ENCODE assay signal across 10 mouse cellular contexts in genomic region chr10:80495901-80496300, GRCm38 (mm10). TPM values are rescaled to one million over a fixed set of nuclear protein-coding genes. Genes with fewer than 3 reads are reported as not detected.
DNase-seq lines count a peak whose midpoint lies in the region; ATAC-seq lines count a peak whose summit lies in the region.
"Had no signal": no experiment of that assay in that cellular context is flagged by ENCODE, and none has a peak within 500 bp of the region (broad histone marks: within the 10 kb centered on the region; RNA-seq: fewer than 3 reads in every experiment).

No protein-coding gene starts in this region.

- H3K4me2 ChIP-seq in kidney, embryonic 16.5 days (replicated peaks; ENCODE audit: low read depth, low read length), result peak overlapping the region; percentile 69
- no peak overlapping the region; the same call in 1 of the 2 replicates for H3K4me2 ChIP-seq in forebrain, embryonic 11.5 days (ENCODE audit: low read depth, low read length, severe bottlenecking)
- peak overlapping the region; percentile 71 for H3K4me2 ChIP-seq in limb, embryonic 11.5 days (ENCODE audit: low read depth, severe bottlenecking)
- H3K4me2 ChIP-seq in neural tube, embryonic 13.5 days, result peak overlapping the region; percentile 62

- no peak for DNase-seq in kidney, adult 8-10 months
- DNase-seq in forebrain, embryonic 11.5 days (ENCODE audit: low spot score), result no peak
- DNase-seq in limb, embryonic 11.5 days (ENCODE audit: low spot score), result peak; percentile 65
- no peak for DNase-seq in MN1 (ENCODE audit: low spot score)
- no peak for DNase-seq in urinary bladder, postnatal 25 days (ENCODE audit: low spot score)
- DNase-seq: left cerebral cortex, postnatal 4 days had no signal

- no peak overlapping the region for H3K9ac ChIP-seq in kidney, embryonic 16.5 days (replicated peaks; ENCODE audit: low read length)
- no peak overlapping the region for H3K9ac ChIP-seq in forebrain, embryonic 11.5 days (ENCODE audit: low read length)
- no peak overlapping the region for H3K9ac ChIP-seq in limb, embryonic 11.5 days (ENCODE audit: low read length)
- peak overlapping the region; percentile 61 for H3K9ac ChIP-seq in neural tube, embryonic 13.5 days

- 0% methylated on average over 25 of the region's 35 CpGs for WGBS in kidney, embryonic 16.5 days
- WGBS in forebrain, embryonic 11.5 days, result under 1% methylated on average over 35 of the region's 35 CpGs
- under 1% methylated on average over 33 of the region's 35 CpGs for WGBS in limb, embryonic 11.5 days
- under 1% methylated on average over 35 of the region's 35 CpGs for WGBS in neural tube, embryonic 13.5 days

- H3K4me3 ChIP-seq in kidney, embryonic 16.5 days (ENCODE audit: low read length), result peak overlapping the region; percentile 48
- H3K4me3 ChIP-seq in forebrain, embryonic 11.5 days (ENCODE audit: low read depth, low read length), result peak overlapping the region; percentile 25
- H3K4me3 ChIP-seq in limb, embryonic 11.5 days (ENCODE audit: low read depth, low read length), result peak overlapping the region; percentile 30; the same call in 1 of the 2 replicates
- H3K4me3 ChIP-seq in neural tube, embryonic 13.5 days, result peak overlapping the region; percentile 39

- peaks cover 100% of the 10 kb centered on the region for H3K27me3 ChIP-seq in kidney, embryonic 16.5 days (ENCODE audit: insufficient read depth, low read length)
- peaks cover 100% of the 10 kb centered on the region for H3K27me3 ChIP-seq in forebrain, embryonic 11.5 days (ENCODE audit: control insufficient read depth, insufficient read depth, low read length)
- H3K27me3 ChIP-seq in limb, embryonic 11.5 days (ENCODE audit: control insufficient read depth, insufficient read depth, low read length), result peaks cover 99% of the 10 kb centered on the region
- peaks cover 99% of the 10 kb centered on the region for H3K27me3 ChIP-seq in neural tube, embryonic 13.5 days

- H3K4me1 ChIP-seq in kidney, embryonic 16.5 days (ENCODE audit: insufficient read depth, low read length), result peaks cover 21% of the 10 kb centered on the region
- peaks cover 14% of the 10 kb centered on the region for H3K4me1 ChIP-seq in forebrain, embryonic 11.5 days (replicated peaks; ENCODE audit: control insufficient read depth, insufficient read depth, low read length)
- peaks cover 18% of the 10 kb centered on the region for H3K4me1 ChIP-seq in limb, embryonic 11.5 days (ENCODE audit: control insufficient read depth, insufficient read depth, low read length)
- H3K4me1 ChIP-seq in neural tube, embryonic 13.5 days (replicated peaks), result peaks cover 29% of the 10 kb centered on the region

- no peak for ATAC-seq in kidney, embryonic 16.5 days (ENCODE audit: low FRiP score, low TSS enrichment)
- no peak for ATAC-seq in forebrain, embryonic 11.5 days (replicated peaks; ENCODE audit: low FRiP score)
- no peak for ATAC-seq in limb, embryonic 11.5 days (ENCODE audit: insufficient number of reproducible peaks, low FRiP score, low TSS enrichment, low read depth)
- no peak for ATAC-seq in neural tube, embryonic 13.5 days (ENCODE audit: low read depth)
- ATAC-seq in erythroid progenitor cell, adult 5-6 weeks (replicated peaks; ENCODE audit: low FRiP score, poor library complexity, severe bottlenecking), result no peak
- ATAC-seq: Patski had no signal

- no peak overlapping the region for H3K27ac ChIP-seq in kidney, embryonic 16.5 days (ENCODE audit: low read length)
- H3K27ac ChIP-seq in forebrain, embryonic 11.5 days (ENCODE audit: low read depth, low read length), result no peak overlapping the region
- no peak overlapping the region for H3K27ac ChIP-seq in limb, embryonic 11.5 days (replicated peaks; ENCODE audit: low read depth, low read length)
- H3K27ac ChIP-seq in neural tube, embryonic 13.5 days (replicated peaks), result 0 out of 2 replicates have a peak overlapping the region, but pooled peaks have one; percentile 18

- no peaks in the 10 kb centered on the region for H3K36me3 ChIP-seq in kidney, embryonic 16.5 days (ENCODE audit: insufficient read depth, low read length)
- H3K36me3 ChIP-seq in forebrain, embryonic 11.5 days (ENCODE audit: control insufficient read depth, insufficient read depth, low read length), result no peaks in the 10 kb centered on the region
- no peaks in the 10 kb centered on the region for H3K36me3 ChIP-seq in limb, embryonic 11.5 days (ENCODE audit: control insufficient read depth, insufficient read depth, low read length)
- H3K36me3 ChIP-seq in neural tube, embryonic 13.5 days, result no peaks in the 10 kb centered on the region

- no peaks in the 10 kb centered on the region for H3K9me3 ChIP-seq in kidney, embryonic 16.5 days (ENCODE audit: low read length)
- no peaks in the 10 kb centered on the region for H3K9me3 ChIP-seq in forebrain, embryonic 11.5 days (ENCODE audit: control insufficient read depth, low read length)
- H3K9me3 ChIP-seq in limb, embryonic 11.5 days (ENCODE audit: control insufficient read depth, low read length), result no peaks in the 10 kb centered on the region
- no peaks in the 10 kb centered on the region for H3K9me3 ChIP-seq in neural tube, embryonic 13.5 days

RNA-seq across cellular contexts. Expression of gene Onecut3, which starts 1.3 kb away (rescaled TPM):
- polyA plus RNA-seq in kidney, embryonic 16.5 days (2015; fragmentation: Nextera tagmentation; extraction: Ambion mirVana), result not detected in 2 replicates
- polyA plus RNA-seq in forebrain, embryonic 11.5 days (2014; fragmentation: Nextera tagmentation; extraction: Ambion mirVana), result 0.49 and 0.53 TPM in 2 replicates
- polyA plus RNA-seq in limb, embryonic 11.5 days (2014; fragmentation: Nextera tagmentation; extraction: Ambion mirVana), result not detected in 2 replicates
- polyA plus RNA-seq in neural tube, embryonic 13.5 days (2015; fragmentation: Nextera tagmentation; extraction: Ambion mirVana), result 0.92 and 1.2 TPM in 2 replicates
- not detected in 2 replicates for total RNA-seq in erythroid progenitor cell, adult 5-6 weeks (2015; ENCODE audit: low replicate concordance)
- not detected in 2 replicates for total RNA-seq in erythroid progenitor cell, adult 5-6 weeks (2017; ENCODE audit: low replicate concordance)
- polyA plus RNA-seq: Patski had no signal

RNA-seq across cellular contexts. Expression of gene Atp8b3, which starts 43.0 kb away (rescaled TPM):
- 0.32 and 0.34 TPM in 2 replicates for polyA plus RNA-seq in kidney, embryonic 16.5 days (2015; fragmentation: Nextera tagmentation; extraction: Ambion mirVana)
- polyA plus RNA-seq in forebrain, embryonic 11.5 days (2014; fragmentation: Nextera tagmentation; extraction: Ambion mirVana), result 0.35 and 0.59 TPM in 2 replicates
- polyA plus RNA-seq in limb, embryonic 11.5 days (2014; fragmentation: Nextera tagmentation; extraction: Ambion mirVana), result 0.37 and 0.48 TPM in 2 replicates
- polyA plus RNA-seq in neural tube, embryonic 13.5 days (2015; fragmentation: Nextera tagmentation; extraction: Ambion mirVana), result 1.2 and 1.4 TPM in 2 replicates
- total RNA-seq in erythroid progenitor cell, adult 5-6 weeks (2015; ENCODE audit: low replicate concordance), result not detected in 2 replicates
- total RNA-seq in erythroid progenitor cell, adult 5-6 weeks (2017; ENCODE audit: low replicate concordance), result 0.39 TPM in 1 of 2 replicates, not detected in the other
